Mouse (Mus musculus) T-helper 2 cell (primary cell): Measurements from ENCODE around the gene Gm10277.

Experiments used
- in situ Hi-C: fragments of 300-600 bp; cut with MboI, MseI; formaldehyde crosslinking; loops from one replicate; pipeline ENCODE4 v1.15.1; 2025; ENCODE audit warnings: high pct_unique_total_duplicates

Gm10277 gene

DNA sequence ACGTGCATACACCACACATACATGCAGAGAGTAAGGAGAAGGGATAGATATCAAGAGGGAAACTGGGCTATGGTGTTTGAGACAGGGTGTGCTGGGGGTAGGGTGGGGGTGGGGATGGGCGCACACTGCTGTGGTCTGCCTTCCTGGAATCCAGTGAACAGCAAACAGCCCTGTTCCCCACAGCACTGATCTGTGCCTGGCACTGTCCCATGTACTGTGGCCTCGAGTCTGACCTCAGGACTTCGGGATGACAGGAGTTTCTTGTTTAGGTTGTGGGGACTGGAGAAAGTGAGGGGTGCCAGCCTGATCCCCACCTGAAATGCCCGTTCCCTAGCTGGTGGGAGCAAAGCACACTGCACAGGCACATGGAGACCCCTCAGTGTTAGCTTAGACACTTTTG is at the start of gene Gm10277:
TSS of gene Gm10277 (minus strand) at position 41 of the 400 bp plus-strand sequence.
- in situ Hi-C loops = no loop called here

DNA sequence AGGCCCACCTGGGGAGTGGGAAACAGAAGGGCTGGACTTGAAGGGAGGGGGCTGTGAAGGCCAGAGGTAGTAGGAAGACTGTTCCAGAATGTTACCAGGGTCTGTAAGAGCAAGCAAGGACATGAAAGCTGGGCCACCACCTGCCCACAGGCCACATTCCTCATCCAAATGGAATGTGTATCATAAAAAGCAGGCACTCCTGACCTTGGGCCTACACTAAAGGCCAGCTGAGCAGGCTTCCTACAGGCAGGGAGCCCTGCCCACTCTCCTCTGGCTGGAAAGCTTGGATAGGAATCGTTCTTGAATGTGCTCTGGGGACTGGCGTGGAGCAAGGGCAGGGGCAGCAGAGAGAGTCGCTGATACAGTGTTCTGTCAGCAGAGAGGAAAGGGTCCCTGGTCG is 49.2 kb upstream of the Gm10277 start:
- in situ Hi-C loops = no loop called here

DNA sequence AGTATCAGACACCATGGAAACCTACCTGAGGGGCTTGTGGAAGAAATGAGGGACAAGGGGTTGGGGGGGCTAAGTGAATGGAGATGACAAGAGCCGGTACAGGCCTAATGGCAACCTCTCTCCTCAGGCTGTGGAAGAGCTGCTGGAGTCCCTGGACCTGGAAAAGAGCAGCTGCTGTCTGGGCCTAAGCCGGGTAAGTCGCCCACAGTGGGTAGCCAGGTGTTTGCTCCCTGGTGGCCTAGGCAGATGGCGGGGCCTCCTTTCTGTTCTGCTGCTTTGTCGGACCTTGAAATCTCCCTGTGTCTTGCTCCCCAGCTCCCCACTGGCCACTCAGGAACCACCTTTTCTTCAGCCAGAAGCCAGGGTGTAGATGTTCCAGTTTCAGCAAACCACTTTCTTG is 48.7 kb upstream of the Gm10277 start:
- in situ Hi-C loops = no loop called here

DNA sequence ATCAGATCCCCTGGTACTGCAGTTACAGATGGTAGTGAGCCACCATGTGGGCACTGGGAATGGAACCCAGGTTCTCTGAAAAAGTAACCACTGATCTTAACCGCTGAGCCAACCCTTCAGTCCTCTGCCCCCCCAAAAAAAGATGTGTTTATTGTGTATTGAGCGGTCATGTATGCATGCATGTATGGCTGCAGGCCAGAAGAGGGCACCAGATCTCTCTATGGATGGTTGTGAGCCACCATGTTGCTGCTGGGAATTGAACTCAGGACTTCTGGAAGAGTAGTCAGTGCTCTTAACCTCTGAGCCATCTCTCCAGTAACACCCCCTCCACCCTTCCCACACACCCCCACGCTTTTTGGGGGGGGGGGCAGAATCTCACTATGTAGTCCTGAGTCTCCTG is 47.6 kb upstream of the Gm10277 start:
- in situ Hi-C loops = no loop called here

DNA sequence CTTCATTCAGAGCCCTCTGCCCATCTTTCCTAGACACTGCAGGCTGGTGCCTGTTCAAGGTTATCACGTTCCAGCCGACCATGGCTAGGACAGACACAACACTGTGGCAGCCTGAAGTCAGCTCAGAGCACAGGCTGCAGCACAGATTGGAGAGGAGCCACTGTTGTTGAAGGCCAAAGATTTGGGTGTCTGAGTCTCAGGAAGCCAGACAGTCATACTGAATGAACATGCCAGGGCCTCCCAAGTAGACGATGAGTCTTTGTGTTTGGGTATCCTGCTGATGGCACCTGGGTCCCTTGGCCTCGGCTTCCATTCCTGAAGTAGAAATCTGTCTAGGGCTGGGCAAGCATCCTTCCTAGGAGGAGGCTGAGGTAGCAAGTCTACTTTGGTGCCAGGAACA is 45.0 kb upstream of the Gm10277 start:
- in situ Hi-C loops = no loop called here

DNA sequence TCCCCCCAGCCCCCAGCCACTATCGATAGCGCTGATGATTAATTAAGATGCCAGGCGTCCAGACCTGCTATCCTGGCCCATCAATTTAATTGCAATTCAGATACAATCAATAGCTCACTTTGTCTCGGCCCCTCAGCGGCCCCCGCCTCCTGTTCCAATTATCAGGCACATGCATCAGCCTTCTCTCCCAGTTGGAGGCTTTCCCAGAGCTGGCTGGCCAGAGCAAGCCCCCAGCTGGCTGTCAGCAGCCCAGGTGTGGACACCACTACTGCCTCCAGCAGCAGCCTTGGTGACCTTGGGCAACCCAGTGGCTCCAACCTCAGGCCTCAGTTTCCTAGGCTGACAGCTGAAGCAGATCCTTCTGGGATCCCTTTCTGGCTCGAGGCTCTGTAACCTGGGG is 43.3 kb upstream of the Gm10277 start:
- in situ Hi-C loops = no loop called here

DNA sequence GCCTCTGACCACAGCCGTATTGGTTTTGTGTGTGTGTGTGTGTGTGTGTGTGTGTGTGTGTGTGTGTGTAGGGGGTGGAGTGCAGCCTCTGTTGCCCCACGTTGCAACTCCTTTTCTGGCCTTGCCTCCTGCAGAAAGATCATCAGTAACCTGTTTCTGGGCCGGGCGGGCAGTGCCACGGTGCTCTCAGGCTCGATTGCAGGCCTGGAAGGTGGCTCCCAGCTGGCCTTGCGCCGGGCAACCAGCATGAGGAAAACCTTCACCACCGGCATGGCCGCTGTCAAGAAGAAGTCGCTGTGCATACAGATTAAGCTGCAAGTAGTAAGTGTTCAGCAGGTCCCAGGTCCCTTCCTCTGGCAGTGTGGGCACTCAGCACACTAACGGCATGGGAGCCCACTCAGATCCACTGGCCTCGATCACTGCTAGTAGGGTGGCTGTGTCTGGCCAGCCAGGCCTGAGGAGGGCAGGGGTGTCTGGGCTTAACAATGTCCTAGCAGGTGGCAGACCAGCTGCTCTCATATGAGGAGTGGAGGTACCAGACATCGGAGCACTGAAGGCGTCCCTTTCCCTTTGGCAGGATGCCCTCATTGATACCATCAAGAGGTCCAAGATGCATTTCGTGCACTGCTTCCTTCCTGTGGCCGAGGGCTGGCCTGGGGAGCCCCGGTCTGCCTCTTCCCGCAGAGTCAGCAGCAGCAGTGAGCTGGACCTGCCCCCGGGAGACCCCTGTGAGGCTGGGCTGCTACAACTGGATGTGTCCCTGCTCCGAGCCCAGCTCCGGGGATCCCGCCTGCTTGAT is 41.7 kb upstream of the Gm10277 start:
- in situ Hi-C loops = loop anchor here (5.0 to 10.0 kb wide), 2 partner anchors 138 to 316 kb away; no protein-coding TSS in a partner anchor

DNA sequence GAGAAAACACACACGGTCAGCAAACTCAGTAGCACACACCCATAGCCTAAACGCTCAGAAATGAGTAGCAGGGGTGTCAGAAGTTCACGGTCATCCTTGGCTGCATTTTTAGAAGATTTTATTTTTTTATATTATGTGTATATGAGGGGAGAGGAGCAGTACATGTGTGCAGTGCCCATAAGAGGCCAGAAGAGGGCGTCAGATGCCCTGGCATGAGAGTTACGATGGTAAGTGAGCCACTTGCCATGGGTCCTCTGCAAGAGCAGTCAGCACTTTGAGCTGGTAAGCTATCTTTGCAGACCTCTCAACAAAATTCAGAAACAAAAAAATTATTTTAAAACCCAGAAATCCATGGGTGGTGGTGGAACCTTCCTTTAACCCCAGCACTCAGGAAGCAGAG is 40.6 kb upstream of the Gm10277 start:
- in situ Hi-C loops = loop anchor here (5.0 to 10.0 kb wide), 2 partner anchors 139 to 317 kb away; no protein-coding TSS in a partner anchor

DNA sequence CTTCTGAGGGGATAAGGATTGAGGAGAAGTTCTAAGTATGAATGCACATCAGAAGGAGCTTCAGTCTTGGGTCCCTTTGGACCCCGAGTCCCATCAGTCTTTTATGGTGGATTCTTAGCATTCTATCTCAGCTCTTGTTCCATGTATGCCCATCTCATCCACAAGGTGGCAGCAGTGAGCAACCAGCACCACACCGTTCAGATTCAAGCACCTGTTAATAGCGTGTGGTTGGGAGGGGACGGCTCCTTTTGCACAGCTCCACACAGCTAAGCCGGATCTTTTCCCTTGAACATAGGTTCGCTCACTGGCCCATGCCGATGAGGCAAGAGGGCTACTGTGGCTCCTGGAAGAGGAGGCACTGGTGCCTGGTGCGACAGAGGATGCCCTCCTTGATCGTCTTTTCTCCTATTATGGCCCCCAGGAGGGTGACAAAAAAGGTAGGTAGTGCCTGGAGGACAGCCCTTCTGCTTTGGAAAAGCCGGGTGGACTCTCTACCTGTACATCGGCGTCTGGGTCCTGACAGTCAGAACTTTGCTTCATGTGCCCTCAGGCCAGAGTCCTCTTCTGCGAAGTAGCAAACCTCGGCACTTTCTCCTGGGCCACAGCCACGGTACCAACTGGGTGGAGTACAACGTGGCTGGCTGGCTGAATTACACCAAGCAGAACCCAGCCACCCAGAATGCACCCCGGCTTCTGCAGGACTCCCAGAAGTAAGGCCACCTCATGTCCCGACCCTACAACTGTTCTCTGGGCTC is 39.9 kb upstream of the Gm10277 start:
- in situ Hi-C loops = loop anchor here (5.0 to 10.0 kb wide), 2 partner anchors 140 to 317 kb away; no protein-coding TSS in a partner anchor

DNA sequence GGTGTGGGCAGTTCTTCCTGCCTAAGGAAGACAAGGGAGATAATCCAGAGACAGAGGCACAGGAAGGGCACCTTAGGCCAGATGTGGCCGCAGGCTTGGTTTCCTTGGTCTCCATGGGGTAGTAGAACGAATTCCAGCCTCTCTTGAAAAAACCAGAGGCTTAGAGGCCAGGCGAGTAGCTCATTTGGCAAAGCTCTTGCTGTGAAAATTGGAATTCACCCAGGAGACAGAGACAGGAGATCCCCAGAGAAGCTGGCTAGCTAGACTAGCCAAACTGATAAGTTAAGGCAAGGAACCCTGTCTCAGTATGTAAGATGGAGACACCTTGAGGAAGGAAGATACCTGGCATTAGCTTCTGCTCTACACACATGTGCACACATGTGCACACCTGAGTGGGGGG is 38.8 kb upstream of the Gm10277 start:
- in situ Hi-C loops = loop anchor here (5.0 to 10.0 kb wide), 2 partner anchors 141 to 318 kb away; no protein-coding TSS in a partner anchor

DNA sequence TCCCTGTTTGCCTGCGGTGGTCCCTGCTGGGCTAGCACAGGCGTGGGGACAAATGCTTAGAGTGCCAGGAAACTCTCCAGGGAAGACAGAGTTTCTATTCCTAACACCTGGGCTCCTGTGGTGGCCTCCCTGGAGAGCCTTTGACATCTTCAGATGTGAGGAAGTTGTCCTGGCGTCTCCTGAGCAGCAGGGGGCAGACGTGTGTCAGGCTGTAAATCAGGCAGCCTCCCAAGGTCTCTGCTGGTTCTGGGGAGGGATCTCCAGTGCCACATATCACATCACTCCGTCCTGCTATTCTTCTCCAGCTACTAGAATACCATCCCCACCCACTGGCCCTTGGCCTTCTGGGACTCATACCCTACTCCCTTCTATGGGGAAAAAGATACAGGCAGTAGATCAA is 38.3 kb upstream of the Gm10277 start:
- in situ Hi-C loops = loop anchor here (5.0 to 10.0 kb wide), 2 partner anchors 141 to 319 kb away; no protein-coding TSS in a partner anchor

DNA sequence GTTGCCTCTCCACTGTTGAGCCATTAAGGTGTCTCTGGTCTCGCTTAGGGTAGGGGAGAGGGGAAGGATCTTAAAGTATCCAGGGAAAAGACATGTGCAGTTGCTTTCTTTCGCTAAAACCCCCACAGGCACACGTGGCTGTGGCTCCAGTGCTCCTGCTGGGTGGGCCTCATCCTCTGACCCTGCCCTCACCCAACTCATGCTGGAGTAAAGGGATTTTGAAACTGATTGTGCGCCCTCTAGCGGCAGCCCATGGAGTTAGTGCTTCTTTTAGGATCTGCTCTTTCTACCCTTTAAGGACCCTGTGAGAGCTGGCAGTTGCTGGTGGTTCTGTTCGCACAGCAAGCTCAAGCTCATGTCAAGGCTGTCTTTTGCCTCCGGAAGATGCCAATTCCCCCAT is 35.2 kb upstream of the Gm10277 start:
- in situ Hi-C loops = loop anchor here (10.0 kb wide), 1 partner anchor 322 kb away; no protein-coding TSS in a partner anchor

DNA sequence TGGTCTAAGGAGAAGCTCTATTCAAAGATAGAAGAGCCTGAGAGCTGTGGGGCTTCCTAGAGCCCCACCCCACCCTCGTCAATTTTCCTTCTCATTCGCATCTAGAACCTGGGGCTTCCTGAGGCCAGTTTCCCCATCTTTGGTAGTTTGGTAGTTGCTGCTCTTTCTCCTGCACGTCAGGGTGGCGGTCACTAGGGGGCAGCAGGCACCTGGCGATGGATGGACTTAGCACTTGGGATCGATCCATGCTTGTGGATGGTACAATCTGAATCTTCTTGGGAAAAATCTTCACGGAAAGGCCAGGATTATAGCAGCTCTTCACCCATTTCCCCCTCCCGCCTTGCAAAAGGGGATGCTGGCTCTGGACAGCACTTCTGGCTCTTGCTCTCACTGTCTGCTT is 34.1 kb upstream of the Gm10277 start:
- in situ Hi-C loops = loop anchor here (10.0 kb wide), 1 partner anchor 323 kb away; no protein-coding TSS in a partner anchor

DNA sequence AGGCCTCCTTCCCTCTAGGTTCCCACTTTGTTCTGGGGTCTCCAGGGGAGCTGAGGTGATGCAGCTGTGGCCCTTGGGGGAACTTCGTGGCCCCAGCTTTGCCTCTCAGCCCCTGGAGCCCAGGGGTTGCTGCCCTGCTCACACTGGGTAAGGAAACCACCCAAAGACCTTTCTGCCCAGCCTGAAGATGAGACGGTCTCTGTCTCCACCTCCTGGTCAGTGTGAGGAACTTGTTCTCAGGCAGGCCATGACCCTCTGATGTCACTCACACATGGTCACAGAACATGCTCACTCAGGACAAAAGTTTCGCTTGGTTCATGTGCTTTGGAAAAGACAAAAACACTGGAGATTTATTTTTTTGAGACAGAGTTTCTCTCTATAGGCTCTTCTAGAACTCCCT is 28.5 kb upstream of the Gm10277 start:
- in situ Hi-C loops = loop anchor here (5.0 kb wide), 1 partner anchor 84 kb away; no protein-coding TSS in a partner anchor

DNA sequence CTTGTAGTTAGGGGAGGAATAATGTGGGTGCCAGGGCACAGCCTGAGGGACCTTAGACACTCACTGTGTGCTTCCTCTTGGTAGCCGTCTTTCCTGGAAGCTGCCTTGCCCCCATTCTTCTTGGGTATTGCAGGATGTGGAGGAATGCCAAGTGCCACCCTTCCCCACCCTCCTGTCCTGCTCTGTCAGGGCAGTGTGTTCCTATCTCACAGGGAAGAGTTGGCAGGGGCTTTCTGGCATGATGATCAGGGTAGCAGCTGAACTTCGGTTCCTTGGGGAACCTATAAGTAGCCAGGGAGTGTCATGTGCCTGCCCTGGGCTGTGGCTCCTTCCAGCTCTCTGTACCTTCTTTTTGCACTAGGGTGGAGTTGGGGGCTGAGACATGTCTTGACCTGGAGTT is 26.4 kb upstream of the Gm10277 start:
- in situ Hi-C loops = no loop called here

DNA sequence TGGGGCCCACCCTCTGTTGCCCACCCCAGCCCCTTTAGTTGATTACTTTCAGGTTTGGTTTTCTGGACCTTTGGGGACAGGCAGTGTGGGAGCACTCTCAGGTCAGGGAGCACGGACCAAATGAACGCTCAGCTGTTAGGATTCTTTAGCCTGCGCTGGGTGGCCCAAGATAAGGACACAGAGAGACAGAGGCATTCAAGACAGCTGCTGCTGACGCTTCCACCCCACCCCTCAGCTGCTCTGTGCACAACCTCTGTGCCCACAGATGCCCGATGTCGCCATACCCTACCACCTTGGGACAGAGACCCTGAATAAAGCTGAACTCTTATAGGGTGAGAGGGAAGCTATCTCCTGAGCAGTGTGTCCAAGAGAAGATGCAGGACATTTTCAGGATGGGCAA is 22.5 kb upstream of the Gm10277 start:
- in situ Hi-C loops = no loop called here

DNA sequence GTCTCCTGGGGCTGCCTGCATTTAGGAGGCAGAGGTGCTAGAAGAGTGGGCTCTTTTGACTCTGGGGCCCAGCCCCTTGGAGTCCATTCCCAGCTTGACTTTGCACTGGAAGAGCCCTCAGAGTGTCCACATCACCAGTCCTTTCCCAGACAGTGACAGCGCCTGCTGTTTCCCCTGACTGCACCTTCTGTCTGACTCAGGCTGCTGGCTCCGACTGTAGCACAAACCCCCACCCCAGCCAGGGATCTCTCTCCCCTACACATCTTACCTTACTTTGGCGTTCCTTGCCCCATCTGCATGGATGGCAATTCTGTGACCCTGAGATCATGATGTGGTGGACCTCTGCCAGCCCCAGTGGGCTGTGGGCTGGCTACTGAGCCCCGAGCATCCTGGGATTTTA is 21.7 kb upstream of the Gm10277 start:
- in situ Hi-C loops = no loop called here

DNA sequence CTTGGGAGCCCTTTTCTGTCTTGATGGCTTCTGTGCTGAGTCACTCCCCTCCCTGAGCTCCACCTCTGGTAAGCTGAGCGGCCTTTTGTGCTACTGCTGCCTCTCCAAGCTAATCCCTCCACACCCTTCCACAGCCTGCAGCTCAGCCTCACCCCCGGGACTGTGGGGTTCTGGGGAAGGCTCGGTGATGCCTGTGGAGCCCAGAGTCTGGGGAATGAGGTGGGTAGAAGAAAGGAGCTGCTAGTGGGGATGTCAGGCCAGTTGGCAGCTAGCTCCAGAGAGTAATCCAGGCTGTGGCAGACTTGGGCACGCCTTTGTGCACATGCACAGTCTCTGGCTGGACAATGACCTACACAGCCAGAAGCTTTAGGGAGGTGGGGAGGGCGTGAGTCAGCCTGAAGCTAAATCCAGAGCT is 20.5 kb upstream of the Gm10277 start:
- in situ Hi-C loops = no loop called here

DNA sequence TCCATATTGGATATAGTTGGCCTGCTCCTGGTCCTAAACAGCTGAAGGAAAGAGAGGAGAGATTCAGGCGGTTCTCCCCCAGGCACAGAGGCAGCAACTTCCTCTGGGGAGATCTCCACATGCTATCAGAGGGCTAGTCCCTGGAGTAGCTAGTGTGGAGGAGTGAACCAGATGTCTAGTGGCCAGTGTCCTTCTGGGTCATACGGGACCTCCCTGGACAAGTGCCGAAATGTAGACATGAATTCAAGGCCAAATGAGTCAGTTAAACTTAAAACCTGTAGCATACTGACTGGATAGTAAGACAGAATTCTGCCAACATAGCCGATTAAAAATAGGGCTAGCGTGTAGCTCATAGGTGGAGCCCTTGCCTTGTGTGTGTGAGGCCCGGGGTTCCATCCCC is 19.3 kb upstream of the Gm10277 start:
- in situ Hi-C loops = no loop called here

DNA sequence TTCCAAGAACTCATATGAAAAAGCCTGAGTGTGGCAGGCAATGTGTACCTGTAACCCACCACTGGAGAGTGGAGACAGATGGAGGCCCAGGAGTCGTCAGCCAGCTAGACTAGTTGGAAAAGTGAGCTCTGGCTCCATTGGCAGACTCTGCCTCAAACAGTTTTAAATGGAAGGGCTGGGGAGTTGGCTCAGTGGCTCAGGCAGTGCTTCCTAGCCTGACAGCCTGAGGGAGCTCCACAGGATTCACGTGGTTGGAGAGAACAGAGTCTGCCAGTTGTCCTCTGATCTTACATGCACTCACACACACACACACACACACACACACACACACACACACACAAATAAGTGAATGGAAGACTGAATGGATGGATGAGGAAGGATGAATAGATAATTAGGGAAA is 18.7 kb upstream of the Gm10277 start:
- in situ Hi-C loops = no loop called here

DNA sequence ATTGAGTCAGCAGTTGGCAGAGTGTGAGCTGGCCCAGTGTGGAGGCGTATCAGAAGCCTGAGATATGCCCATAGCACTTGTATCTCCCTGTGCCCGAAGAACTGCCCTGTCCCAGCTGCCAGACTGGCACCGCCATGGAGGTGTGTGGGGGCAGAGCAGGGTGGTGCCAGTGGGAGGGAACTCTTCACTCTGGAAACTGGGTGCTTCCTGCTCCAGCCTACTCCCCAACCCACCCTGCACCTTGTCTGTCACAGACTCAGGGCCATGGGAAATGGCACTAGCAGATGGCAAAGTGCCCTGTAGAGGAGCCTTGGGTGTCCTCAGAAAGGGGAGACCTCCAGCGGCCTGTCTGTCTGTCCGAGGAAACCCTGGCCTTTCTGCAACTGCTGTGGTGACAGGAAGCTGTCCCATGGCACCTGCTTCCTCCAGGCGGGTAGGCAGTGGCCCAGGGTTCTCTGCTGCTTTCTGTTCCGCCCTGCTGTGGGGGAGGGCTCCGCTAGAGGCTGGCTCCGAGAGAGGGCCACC is 14.9 kb upstream of the Gm10277 start:
- in situ Hi-C loops = no loop called here
